Mouse (Mus musculus) spleen, adult 2 months (tissue): ENCODE results near the gene Nob1. TPM values are rescaled to one million over a fixed set of nuclear protein-coding genes. Genes with fewer than 3 reads are reported as not detected.

Experiments
- DNase-seq, 2 experiments: peaks; one replicate each; pipeline versions ENCODE4 v3.0.0 to v3.0.0-alpha.2; 2012 to 2021; ENCODE audit warnings: low spot score in 2 of 2, low read depth in 1 of 2
- H3K27ac ChIP-seq: fragments of 200-500 bp; 2 replicates; pipeline ENCODE4 v1.5.1; 2012; ENCODE audit warnings: low read length, inconsistent platforms; ENCODE audit not compliant: insufficient read depth
- H3K27me3 ChIP-seq: fragments of 200-500 bp; 2 replicates; pipeline ENCODE4 v1.6.1; 2012; ENCODE audit warnings: mild to moderate bottlenecking, moderate library complexity, low read length, inconsistent platforms; ENCODE audit not compliant: control insufficient read depth, insufficient read depth
- H3K36me3 ChIP-seq: fragments of 200-500 bp; 2 replicates; pipeline ENCODE4 v1.6.1; 2012; ENCODE audit warnings: mild to moderate bottlenecking, low read length, inconsistent platforms; ENCODE audit not compliant: control insufficient read depth, insufficient read depth
- H3K4me1 ChIP-seq: fragments of 200-500 bp; 2 replicates; pipeline ENCODE4 v1.6.1; 2011; ENCODE audit warnings: inconsistent platforms; ENCODE audit not compliant: control insufficient read depth, insufficient read depth, insufficient read length
- H3K4me3 ChIP-seq: fragments of 200-500 bp; 2 replicates; pipeline ENCODE4 v1.5.1; 2011; ENCODE audit warnings: mild to moderate bottlenecking, inconsistent platforms; ENCODE audit not compliant: insufficient read depth, insufficient read length; ENCODE audit errors: extremely low read depth
- CTCF ChIP-seq: fragments of 200-500 bp; IDR thresholded peaks from 2 replicates; pipeline ENCODE4 v1.5.1; 2011; ENCODE audit warnings: mild to moderate bottlenecking, inconsistent platforms; ENCODE audit not compliant: insufficient read depth, insufficient read length, insufficient replicate concordance; ENCODE audit errors: extremely low read depth
- POLR2A ChIP-seq: fragments of 200-500 bp; IDR thresholded peaks from 2 replicates; pipeline ENCODE4 v1.6.1; 2011; ENCODE audit warnings: low read depth, low read length, inconsistent platforms
- WGBS: fragments of 180-500 bp; shearing (Covaris S2); methylation state at CpG from one replicate; pipeline ENCODE4 v1.1.7; 2018; 5-methylcytosine and 5-hydroxymethylcytosine counted together
- polyA plus RNA-seq: library from polyadenylated mRNA; depleted of rRNA; stranded (reverse); fragments of >200 nt; gene quantifications from 2 replicates; pipeline ENCODE4 v1.2.3, GENCODE M21; 2012; rRNA removed

Nob1 gene
- polyA plus RNA-seq, 1 experiment: 23.4 TPM

GRCm38 (mm10) chr8:107377346-107377745, 47.5 kb downstream of the Nob1 start:
- Histone ChIP-seq H3K4me3 (no peak overlapping the region), H3K36me3 (peaks cover 6% of the 10 kb centered on the region), H3K4me1 (no peaks in the 10 kb centered on the region), H3K27me3 (no peaks in the 10 kb centered on the region), H3K27ac (no peak overlapping the region)
- TF ChIP-seq POLR2A: no peak
- no peak for TF ChIP-seq CTCF
- 93% methylated on average over 3 of the region's 3 CpGs for WGBS
- no peak for DNase-seq

GRCm38 (mm10) chr8:107370311-107370710, 54.5 kb downstream of the Nob1 start:
- peaks cover 39% of the 10 kb centered on the region for H3K36me3 ChIP-seq
- no peaks in the 10 kb centered on the region for H3K27me3 ChIP-seq
- TF ChIP-seq POLR2A: no peak
- TF ChIP-seq CTCF: no peak
- WGBS: 82% methylated on average over 4 of the region's 4 CpGs
- H3K27ac ChIP-seq: no peak overlapping the region
- DNase-seq: no peak
- no peak overlapping the region for H3K4me3 ChIP-seq
- no peaks in the 10 kb centered on the region for H3K4me1 ChIP-seq

Other genes starting within 250 kb of the Nob1 start
- 13.1 and 14.4 TPM in 2 replicates for gene Nfat5, start 131.6 kb downstream of the Nob1 start, polyA plus RNA-seq
- 2.1 and 2.6 TPM in 2 replicates for gene Nqo1, start 21.8 kb downstream of the Nob1 start, polyA plus RNA-seq
- 38.8 and 39.5 TPM in 2 replicates for gene Wwp2, start 11.3 kb upstream of the Nob1 start, polyA plus RNA-seq
- 22.0 and 24.9 TPM in 2 replicates for gene Psmd7, start 163.4 kb upstream of the Nob1 start, polyA plus RNA-seq